Mouse (Mus musculus) lung, postnatal 0 days (tissue): ENCODE measurements around the gene Dnm3.

Experiments
- CTCF ChIP-seq: IDR thresholded peaks from 2 replicates; pipeline ENCODE4 v1.5.1; 2016; ENCODE audit warnings: antibody characterized with exemption, mild to moderate bottlenecking
- EP300 ChIP-seq: IDR thresholded peaks from 2 replicates; pipeline ENCODE4 v1.6.1; 2016; ENCODE audit warnings: antibody characterized with exemption, mild to moderate bottlenecking, control low read depth

GRCm38 (mm10) chr1:162003729-162004517, 473.9 kb downstream of the Dnm3 start:
- TF ChIP-seq CTCF (no peak), EP300 (peak; percentile 58; the same call in 1 of the 2 replicates)
